Mouse (Mus musculus) myocyte (in vitro differentiated cells): ENCODE data around the gene Adam22.

ENCODE experiments used
- POLR2A ChIP-seq: IDR thresholded peaks from one replicate; pipeline ENCODE4 v1.6.1; 2011; ENCODE audit warnings: low read depth, mild to moderate bottlenecking, control low read depth, moderate library complexity; ENCODE audit not compliant: insufficient read length
- POLR2AphosphoS2 ChIP-seq: IDR thresholded peaks from one replicate; pipeline ENCODE4 v1.6.1; 2011; ENCODE audit warnings: low read depth, control low read depth; ENCODE audit not compliant: insufficient read length

DNA sequence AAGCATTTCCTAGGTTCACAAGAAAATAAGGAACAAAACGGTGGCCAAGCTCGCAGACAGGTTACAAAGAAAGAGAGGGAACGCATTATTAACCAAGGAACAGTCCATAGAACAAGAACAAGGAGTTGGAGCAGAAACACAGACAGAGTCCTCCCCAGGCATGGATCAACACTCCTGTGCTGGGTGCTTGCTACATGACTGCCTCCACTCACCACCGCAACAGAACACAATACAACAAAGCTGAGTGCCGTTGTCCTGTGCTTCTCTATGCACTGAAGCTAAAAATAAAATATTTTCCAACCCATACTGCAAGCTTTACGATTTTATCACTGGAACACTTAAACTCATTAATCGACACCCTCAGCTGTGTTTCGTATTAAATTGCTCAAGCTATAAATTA lies 10.3 kb downstream of the Adam22 start:
- TF ChIP-seq POLR2A (no peak), POLR2AphosphoS2 (no peak)
